Mouse (Mus musculus): ENCODE results near the gene Vmn1r217. TPM values are rescaled to one million over a fixed set of nuclear protein-coding genes. Genes with fewer than 3 reads are reported as not detected.

The Vmn1r217 gene
- polyA plus RNA-seq, 1 experiment from 2014 or later = not detected

Other genes with a start within 250 kb of the Vmn1r217 start
- gene Vmn1r212, start 234.0 kb downstream of the Vmn1r217 start, polyA plus RNA-seq (2015; fragmentation: Nextera tagmentation; extraction: Ambion mirVana) = not detected in 2 replicates
- gene Vmn1r213, start 110.6 kb downstream of the Vmn1r217 start, polyA plus RNA-seq (2015; fragmentation: Nextera tagmentation; extraction: Ambion mirVana) = not detected in 2 replicates
- not detected in 2 replicates for gene Vmn1r214, start 87.8 kb downstream of the Vmn1r217 start, polyA plus RNA-seq (2015; fragmentation: Nextera tagmentation; extraction: Ambion mirVana)
- gene Vmn1r215, start 50.2 kb downstream of the Vmn1r217 start, polyA plus RNA-seq (2015; fragmentation: Nextera tagmentation; extraction: Ambion mirVana) = not detected in 2 replicates
- gene Vmn1r218, start 14.9 kb upstream of the Vmn1r217 start, polyA plus RNA-seq (2015; fragmentation: Nextera tagmentation; extraction: Ambion mirVana) = not detected in 2 replicates
- not detected in 2 replicates for gene Vmn1r219, start 41.1 kb upstream of the Vmn1r217 start, polyA plus RNA-seq (2015; fragmentation: Nextera tagmentation; extraction: Ambion mirVana)
- not detected in 2 replicates for gene Vmn1r220, start 69.7 kb upstream of the Vmn1r217 start, polyA plus RNA-seq (2015; fragmentation: Nextera tagmentation; extraction: Ambion mirVana)
- not detected in 2 replicates for gene Vmn1r221, start 95.9 kb upstream of the Vmn1r217 start, polyA plus RNA-seq (2015; fragmentation: Nextera tagmentation; extraction: Ambion mirVana)
- not detected in 2 replicates for gene Vmn1r222, start 117.7 kb upstream of the Vmn1r217 start, polyA plus RNA-seq (2015; fragmentation: Nextera tagmentation; extraction: Ambion mirVana)
- not detected in 2 replicates for gene Vmn1r223, start 128.9 kb upstream of the Vmn1r217 start, polyA plus RNA-seq (2015; fragmentation: Nextera tagmentation; extraction: Ambion mirVana)